Mouse (Mus musculus) ovary, postnatal 36 days (tissue): ENCODE results near the gene 4931422A03Rik.
A peak's percentile ranks its signal among the peaks of the same experiment; 100 is the strongest.

Experiments
- DNase-seq: peaks from one replicate; pipeline ENCODE4 v3.0.0; 2022; ENCODE audit warnings: low spot score, mixed read lengths

Gene 4931422A03Rik

DNA sequence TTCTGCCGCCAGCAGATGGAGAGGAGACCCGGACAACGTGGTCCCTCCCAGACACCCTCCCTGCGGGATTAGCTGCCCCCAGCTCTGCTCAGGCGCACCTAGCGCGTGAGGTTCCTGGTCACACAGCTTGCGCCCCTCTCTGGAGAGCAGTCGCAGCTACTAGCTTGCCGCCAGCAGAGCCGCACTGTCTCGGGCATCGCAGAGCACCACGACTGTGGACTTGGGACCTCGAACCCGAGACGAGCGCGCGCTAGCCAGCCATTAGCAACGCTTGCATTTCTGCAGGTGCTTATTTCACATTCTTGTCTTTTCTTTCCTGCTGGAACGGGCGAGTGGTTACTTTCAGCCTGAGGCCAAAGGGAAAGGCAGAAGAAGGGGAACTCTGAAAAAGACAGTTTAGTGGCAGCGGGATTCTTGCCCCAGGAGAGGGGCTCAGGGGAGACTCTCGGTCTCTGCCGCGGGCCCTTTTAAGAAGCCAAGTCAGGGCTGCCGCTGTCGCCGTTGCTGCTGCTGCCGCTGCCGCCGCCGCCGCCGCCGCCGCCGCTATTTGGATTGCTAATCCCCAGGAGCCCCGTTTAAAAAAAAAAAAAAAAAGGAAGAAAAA lies 58.6 kb downstream of the 4931422A03Rik start:
- DNase-seq = peak; percentile 52

DNA sequence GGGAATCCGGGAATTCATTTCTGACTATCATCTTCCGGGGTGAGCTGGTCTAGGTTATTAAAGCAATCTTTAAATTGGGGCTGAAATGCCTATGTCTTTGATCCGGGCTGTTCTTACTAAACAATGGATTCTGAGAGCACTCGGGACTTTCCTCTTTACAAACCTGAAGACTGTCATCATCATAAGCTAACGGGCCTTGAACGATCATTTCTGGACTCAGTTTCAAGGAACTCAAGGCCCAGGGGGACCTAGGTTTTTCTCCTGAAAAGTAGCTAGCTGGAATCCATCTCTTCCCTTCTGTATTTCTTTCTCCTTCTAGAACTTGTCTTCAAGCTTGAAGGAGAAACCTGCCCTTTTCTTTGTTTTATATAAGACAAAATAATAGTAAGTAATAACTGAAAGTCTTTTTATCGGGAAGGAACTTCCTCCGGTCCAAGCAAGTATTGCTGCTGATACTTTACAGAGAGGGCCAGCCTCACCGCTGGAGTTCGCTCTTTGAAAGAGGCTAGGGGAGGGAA lies 59.2 kb downstream of the 4931422A03Rik start:
- no peak for DNase-seq

DNA sequence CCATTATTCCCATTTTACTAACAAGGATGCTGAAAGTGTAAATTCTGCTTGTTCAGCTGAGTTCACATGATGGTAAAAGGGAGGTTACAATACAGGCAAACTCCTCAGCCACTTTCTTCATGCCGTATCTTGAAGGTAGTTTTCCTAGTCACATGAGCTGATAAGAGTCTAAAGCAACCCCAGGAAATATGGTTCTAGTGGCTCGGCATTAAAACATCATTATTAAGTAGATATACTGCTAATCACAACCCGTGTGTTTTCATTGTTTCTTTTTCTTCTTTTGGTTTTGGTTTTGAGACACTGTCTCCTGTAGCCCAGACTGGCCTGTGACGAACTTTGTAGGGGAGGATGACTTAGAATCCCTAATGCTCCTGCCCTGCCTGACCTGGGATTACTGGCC lies 60.0 kb downstream of the 4931422A03Rik start:
- DNase-seq = no peak

DNA sequence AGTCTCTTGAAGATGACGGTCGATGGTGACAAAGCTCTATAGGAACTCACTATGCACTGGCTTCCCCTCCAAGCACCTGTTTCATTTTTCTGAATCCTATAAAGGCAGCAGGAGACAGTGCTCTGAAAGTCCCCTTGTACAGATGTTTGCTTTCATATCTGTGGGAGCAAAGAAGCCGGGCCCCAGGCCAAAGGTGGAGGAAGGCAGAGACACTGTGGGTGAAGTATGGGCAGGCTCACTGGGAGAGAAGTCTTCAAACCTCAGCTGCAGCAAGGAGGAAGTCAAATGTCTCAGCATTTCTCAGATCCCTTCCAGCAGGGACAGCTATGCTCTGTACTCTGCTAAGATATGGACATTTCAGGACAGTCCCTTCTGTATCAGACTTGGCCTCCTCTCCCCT lies 62.8 kb downstream of the 4931422A03Rik start:
- no peak for DNase-seq

DNA sequence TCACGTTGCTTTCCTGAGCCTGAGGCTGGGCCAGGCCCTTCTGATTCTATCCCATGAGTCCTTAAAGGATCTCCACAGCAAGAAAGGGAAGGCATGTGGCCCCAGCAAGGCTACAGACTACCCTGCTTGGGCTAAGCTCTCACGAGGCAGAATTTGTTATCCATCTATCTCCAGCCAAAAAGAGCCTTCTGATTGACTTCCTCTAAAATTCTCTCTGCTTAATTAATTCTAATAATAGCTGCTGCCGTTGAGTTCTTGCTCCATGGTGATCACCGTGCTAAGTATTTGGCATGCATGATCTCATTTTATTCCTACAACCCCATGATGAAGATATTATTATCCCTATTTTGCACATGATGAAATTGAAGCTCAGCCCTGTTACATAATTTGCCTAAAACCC lies 65.8 kb downstream of the 4931422A03Rik start:
- no peak for DNase-seq

DNA sequence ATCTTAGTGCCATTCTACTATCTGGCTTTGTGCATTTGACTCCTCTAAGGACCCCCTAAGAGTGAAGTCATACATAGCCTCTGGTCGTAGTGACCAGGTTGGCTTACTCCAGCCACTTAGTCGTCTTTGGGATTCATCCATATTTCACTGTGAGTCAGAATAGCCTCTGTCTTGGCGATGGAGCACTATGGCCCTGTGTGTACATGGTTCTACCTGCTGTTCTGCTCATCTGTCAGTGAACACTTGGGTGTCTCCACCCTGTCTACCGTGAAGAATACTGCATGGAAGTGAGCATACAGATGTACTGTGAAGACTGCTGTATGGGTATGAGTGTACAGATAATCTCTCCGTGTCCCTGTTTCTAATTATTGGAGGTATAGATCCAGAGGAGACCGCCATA lies 68.6 kb downstream of the 4931422A03Rik start:
- no peak for DNase-seq

DNA sequence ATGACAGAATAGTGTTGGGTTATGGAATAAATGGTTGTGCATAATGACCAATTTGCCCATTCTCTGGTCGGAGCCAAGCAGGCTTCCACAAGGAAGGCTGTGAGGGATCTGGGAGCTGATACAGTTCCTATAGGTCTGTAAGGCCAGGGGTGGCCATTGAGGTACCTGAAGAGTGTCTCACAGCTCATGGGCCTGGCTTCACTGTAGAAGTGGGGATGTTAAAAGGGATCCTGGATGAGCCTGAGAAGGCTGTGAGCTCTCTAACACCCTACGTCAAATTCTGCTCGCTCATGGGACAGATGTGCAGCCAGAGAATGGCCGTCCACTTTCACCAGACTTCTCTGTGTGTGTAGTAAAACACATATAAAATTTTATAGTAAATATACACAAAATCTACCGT lies 69.1 kb downstream of the 4931422A03Rik start:
- DNase-seq = no peak

DNA sequence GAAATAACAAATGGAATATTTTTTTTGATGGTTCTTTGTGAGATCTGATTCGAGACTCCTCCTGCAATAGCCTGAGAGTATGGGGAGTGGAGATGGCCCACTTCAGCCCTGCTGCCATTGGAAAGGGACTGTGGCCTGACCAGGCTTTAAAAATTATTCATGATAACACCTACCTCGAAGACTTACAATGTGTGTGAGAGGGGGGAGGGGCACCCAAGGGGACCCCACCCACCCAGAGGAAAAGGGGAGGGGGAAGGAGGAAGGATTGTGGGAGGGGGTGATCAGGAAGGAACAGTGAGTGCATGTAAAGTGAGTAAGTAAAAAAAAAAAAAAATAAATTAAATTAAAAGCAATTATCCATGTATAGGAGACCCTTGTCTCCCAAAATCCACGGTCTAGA lies 69.5 kb downstream of the 4931422A03Rik start:
- no peak for DNase-seq

DNA sequence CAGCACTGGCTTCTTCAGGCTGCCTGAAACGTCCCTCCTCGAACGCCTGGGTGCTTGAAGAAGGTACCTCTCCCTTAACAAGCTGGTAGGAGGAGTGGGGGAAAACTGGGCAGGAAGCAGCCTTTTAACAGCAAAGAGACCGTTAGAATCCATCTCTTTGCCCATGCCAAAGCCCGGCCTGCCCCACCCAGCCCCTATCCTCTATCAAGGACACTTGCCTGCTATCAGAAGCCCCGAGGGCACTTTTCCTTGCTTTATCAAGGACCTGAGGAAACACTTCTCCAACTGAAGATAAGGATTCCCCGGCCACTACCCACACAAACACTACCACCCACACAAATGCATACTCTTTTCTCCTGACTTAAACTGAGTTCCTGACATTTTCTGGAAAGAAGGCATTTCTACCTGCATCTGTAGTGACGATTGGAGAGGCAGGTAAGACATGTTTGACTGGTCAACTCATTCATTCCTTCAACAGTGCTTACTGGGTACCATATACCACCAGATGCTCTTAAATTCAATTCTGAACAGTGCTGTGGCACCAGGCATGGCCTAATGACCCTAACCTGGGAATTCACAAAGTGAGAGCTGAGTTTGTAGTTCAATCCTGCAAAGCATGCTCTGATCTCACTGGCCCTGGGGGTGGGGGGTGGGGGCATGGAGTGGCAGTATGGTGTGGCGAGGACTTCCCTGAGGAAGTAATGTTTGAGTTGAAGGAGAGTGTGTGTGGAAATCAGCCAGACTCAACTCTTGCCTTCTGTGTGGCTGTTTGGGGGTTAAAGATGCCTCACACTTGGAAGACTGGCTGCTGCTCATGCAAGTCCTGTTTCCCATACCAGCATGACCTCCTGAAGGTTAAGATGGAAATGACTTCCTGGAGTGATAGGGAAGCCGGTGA lies 70.3 kb downstream of the 4931422A03Rik start, which contains the start of gene Lmo2:
Lmo2 (plus strand) TSS at position 338 of the 898 bp plus-strand sequence.
- no peak for DNase-seq

DNA sequence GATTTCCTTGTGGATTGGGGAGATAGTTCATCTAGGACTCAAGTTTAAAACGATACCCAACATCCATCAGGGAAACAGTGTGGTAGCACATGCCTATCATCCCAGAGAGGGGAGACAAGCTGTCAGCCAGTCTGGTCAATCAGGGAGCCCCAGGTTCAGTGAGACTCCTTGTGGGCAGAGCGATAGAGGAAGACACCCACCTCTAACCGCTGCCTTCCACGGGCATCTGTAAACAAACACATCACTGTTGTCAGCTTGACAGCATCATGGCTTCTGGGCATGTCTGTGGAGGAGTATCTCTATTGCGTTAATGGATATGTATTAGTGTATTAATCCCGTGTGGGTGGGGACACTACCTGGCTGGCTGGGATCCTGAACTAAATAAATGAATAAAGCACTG lies 71.3 kb downstream of the 4931422A03Rik start:
- no peak for DNase-seq

DNA sequence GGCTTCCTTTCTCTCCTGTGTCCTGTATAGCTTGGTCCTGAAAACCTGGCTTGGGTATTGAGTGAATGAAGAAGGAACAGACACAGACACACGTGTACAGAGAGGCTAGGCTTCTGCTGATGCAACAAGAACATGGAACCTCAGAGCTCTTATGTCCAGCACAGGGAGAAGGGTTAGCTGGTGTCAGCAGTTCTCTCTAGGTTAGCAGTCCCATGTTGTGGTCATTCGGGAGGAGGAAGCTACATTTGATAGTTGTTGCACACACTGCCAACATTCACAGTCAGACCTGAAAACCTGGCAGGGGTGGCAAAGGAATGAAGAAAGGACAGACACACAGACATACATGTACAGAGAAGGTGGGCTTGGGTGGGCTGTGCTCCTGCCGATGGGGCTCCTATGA lies 72.4 kb downstream of the 4931422A03Rik start:
- DNase-seq = no peak

DNA sequence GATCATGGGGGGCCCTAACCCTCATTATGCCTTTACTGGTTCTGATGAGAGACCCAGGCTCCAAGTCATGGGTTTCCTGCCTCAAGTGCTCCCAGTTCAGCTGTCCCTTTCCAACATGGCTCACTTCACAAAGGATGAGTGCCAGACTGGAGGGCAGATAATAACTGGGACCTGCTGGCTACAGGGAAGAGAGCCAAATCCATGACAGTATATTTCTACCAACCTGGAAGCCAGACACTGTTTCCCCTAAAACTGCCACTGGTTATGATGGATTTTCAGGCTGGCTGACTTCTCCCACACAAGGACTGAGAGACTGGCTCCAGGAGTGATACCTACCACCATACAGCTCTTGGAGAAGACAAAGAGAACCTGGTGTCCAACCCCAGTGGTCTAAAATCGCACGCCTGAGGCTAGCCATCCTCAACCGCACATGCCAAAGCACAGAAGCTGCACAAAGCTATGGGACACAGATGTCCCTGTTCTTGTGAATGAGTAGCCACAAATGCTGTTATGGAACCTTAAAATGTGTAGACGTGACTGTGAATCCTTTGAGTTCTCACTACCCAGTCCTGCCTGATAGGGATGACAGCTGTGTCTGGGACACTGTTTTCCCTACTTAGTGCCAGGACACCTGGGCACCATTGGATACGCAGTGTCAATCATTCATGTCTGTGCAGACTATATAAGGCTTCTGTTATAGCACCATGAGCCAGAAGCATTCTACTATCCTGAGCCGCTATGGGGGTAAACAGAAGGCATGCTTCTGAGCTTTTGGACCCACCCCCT lies 74.9 kb downstream of the 4931422A03Rik start:
- DNase-seq = no peak

DNA sequence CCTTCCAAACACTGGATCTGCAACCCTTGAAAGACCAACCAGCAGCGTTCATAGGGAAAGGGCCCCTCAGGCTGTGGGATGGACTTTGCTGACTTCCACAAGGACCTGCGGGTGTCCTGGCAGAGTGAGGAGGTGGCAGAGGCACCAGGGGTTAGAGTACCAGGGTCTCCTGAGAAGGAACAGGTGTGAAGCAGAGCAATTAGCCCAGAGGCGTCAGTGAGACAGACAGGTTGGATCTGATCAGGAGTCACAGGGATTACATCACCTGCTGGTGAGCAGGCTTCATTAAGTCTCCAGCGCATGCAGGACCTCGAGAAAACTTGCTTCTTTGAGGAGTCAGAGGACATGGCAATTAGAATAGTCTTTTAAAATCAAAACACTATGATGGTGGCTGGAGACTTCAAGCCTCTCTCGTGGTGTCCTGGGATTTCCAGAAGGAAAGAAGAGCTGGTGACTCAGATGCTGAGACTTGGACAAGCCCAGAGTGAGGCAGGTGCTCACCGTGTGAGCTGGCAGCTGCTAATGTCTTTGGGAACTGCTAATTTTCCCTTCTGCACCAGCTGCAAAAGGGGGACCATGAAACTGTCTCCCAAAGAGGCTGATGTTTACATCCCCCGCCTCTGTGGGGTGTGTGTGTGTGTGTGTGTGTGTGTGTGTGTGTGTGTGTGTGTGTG lies 80.0 kb downstream of the 4931422A03Rik start:
- DNase-seq = no peak

DNA sequence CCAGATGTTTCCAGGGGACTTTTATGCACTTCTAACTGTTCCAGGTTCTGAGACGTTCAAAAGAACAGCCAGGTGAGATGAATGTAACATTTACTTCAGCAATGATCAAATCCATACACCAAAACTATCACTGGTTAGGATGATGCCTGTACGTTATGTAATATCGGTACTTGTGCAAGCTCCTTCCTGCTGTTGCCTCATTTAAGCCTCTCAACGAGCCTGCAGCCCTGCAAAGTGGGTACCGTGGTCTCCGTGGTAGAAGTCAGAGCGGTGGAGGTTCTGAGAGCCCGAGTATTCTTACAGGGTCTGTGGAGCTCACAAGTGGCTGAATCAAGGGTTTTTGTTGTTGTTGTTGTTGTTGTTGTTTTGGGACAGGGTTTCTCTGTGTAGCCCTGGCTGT lies 81.3 kb downstream of the 4931422A03Rik start:
- no peak for DNase-seq

DNA sequence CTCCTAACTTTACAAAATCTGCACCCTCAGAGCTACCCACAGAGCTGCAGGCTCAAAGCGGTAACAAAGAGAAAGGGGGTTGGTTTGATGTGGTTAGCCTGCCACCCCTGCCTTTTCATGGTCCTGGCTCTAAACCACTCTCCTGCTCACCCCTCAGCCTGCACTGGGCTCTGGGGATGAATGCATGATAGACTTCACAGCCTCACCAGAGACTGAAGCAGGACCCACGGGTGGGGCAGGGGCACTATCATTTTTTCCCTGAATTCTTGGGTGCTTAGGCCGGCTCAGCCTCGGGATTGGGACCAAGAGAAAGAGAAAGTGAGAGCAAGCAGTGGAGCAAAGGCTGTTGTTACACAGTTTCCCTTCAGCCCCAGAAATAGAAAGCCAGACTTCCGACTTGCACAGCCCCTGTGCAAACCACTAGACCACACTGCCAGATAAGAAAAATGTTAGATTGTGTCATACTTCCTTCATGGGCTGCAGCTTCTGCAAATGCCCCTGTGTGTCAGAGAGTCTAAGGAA lies 82.5 kb downstream of the 4931422A03Rik start:
- no peak for DNase-seq

DNA sequence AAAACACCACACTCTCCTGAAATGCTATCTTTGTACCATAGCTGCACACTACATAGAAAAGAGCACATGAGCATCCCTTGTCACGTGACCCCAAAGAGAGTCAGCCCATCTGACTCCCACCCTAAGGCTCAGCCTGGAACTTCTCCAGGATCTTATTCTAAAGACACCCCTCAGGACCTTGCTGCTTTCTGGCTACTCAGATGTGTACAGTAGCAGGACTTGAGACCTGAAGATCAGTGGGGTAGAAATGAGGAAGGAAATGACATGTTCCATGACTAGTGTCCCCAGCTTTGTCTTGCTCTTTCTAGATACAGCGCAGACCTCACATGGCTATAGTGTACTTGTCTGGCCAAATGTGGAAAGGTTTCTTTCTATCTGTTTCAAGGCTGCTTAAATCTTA lies 83.3 kb downstream of the 4931422A03Rik start:
- DNase-seq = no peak

DNA sequence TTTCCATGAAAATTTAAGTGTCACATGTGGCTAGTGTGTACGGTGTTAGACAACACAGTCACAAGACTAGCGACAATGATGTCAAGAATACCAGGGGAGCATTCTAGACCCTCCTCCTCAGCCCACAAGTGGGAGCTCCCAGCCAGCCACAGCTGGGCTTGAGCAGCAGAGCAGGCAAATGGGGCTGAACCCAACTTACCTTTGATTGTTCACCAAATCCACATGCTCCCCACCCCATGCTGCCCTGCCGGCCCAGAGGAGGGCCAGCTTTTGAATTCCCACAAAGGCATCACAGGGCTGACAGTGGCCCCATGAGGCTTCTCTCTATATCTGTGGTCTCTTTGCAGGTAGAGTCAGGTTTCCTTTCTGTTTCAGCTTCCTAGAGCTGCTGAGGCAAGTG lies 87.1 kb downstream of the 4931422A03Rik start:
- DNase-seq = no peak

DNA sequence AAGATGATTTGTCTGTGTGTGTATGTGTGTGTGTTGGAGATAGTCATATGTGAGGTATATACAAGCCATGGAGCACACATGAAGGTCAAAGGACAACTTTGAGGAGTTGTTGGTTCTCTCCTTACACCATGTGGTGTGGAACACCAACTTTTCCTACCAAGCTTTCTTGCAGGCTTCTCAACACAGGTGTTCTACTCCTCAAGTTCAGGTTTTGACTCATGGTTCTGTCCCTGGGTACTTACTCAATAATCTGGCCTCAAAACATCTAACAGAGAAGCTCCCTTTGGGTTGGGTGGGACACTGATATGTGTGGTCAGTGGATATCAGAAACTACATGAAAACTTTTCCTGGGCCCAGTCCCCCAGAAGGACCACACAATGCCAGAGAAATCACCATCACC lies 89.2 kb downstream of the 4931422A03Rik start:
- no peak for DNase-seq

DNA sequence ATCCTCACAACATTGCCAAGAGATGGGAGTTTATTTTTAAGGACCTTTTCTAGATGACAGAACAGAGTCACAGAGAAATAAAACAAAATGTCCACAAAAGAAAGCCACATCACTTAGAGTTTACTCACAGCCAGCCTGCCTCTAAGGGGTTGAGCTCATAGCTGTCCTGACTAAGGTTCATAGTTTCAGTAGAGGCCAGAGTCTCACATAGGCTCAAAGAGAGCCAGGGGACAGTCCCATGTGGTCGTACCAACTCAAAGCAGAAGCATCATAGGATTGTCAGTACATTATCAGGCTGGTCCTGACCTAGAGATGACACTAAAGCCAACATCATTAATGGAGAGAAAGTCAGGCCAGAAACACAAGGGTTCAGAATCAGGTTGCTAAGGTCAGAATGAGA lies 89.6 kb downstream of the 4931422A03Rik start:
- no peak for DNase-seq

DNA sequence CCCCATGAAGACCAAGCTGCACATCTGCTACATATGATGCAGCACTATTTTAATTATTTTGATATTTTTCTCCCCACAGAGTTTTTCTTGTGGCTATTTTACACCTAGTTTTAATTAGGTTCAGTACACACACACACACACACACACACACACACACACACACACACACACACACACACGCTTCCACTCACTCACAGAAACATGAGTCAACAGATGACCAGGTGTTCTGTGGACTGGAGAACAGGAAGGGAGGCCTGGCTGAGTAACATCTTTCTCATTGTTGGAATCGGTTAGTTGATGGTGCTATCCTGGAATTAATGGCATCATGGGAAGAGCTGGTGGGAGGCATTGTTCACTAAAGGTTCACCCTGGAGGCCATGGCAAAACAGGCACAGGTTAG lies 90.5 kb downstream of the 4931422A03Rik start:
- DNase-seq = no peak

DNA sequence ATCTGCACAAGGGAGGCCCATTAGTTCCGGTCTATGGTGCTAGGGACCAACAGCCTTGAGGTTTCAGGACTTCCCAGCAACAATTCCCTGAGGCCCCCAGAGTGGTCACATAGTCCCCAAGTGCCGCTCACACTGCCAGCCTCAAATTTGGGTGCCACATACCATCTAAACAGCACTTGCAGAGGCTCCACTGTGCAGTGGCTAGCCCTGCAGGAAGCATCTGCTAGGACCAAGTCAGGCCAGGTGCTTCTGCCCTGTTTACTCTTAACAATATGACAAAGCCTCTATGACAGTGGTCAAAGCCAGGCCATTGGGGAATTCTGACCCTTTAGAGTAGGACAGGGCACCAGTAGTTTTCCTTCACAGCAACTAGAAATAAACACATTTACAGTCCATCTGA lies 91.5 kb downstream of the 4931422A03Rik start:
- DNase-seq = no peak
